Mouse (Mus musculus) retina, postnatal 1 day (tissue): ENCODE data around the gene Nrtn.
A peak's percentile ranks its signal among the peaks of the same experiment; 100 is the strongest.

Experiments used
- DNase-seq: peaks from one replicate; pipeline ENCODE4 v3.0.0-alpha.2; 2012

The Nrtn gene

GRCm38 (mm10) chr17:56761991-56762410 is 4.7 kb upstream of the Nrtn start:
- peak; percentile 94 for DNase-seq

DNA sequence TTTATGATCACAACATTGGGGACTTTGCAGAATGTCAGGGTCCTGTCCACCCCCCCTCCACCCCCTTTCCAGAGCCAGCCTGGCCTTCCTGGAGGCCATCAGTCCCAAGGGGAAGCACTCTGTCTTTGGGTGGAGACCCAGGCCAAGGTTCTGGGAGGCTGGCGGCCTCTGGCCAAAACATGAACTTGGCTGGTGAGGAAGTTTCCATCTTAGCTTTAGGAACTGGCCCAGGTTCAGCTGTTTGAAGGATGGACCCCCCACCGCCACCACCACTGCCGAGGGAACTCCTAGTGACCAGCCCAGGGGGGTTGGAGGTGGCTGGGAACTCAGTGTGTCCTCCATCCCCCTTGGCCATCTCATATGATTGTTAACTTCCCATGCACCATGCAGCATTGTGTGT is 3.7 kb upstream of the Nrtn start:
- DNase-seq: no peak

DNA sequence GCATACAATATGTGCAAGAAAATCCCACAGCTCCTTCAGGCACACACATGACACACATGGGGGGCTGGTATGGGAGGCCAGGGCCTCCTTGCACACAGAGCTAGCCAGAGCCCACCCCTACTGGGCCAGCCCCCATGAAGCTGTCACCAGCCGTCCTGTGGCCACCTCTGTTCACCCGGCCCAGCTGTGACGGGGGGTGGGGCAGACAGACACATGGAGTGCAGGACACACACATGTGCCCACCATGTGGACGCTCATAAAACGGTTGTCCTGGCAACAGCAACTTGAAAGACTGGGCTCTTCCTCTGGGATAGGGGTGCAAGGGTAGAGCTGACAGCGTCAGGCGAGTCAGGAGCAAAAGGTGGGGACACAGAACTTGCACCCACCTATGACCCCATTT is 1.9 kb upstream of the Nrtn start:
- no peak for DNase-seq

- peak; percentile 61 for DNase-seq
These were observed 802 bp upstream of the Nrtn start for GRCm38 (mm10) chr17:56758132-56758531.

DNA sequence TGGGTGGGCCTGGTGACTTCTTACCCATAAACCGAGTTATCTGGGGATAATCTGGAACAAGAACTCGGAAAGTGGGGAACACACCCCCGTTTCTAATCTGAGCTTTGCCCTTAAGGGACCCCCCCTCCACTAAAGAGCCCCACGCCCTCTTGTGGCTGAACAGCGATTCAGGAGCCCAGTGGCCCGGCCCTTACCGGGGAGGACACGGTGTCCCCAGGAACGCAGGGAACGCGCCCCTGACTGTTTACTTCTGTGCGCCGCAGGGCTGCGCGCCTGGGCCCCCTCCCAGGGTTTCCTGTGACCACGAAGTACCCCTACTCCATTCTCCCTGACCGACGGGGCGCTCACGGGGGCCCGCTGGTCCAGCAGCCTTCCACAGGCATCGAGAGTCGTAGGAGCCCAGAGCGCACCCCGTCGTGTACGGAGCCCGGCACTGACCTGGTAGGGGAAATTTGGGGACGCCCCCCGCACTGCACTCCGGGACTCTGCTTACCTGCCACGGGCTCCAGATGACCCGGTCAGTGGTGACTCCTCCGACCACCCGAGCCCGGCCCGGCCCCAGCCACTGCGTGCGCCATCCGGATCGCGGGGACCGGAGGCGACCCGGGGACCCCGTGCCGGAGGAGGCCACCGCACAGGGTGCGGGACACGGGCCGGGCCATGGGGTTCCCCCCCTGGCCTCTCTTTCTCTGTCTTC is 479 bp downstream of the Nrtn start:
- peak; percentile 51 for DNase-seq

- peak; percentile 55 for DNase-seq
These were observed 2.8 kb downstream of the Nrtn start for GRCm38 (mm10) chr17:56754271-56755185.

DNA sequence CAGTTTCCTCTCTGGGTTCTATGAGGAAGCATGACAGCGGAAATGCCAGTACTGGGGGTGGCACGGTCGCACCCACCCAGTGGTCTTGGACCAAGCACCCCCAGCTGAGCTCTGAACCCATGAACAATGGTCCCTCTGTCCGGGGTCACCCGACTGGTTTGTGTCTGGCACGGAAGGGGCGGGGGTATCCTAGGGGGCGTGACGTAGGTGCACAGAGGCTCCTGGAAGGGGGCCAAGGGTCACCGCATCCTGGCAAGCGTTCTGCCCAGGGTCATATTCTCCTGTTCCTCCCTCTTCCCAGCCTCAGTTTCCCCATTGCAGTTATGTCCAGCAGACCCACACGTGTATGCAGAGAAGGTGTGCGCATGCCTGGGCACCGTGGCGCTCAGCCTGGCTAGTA is 3.9 kb downstream of the Nrtn start:
- DNase-seq: peak; percentile 53

DNA sequence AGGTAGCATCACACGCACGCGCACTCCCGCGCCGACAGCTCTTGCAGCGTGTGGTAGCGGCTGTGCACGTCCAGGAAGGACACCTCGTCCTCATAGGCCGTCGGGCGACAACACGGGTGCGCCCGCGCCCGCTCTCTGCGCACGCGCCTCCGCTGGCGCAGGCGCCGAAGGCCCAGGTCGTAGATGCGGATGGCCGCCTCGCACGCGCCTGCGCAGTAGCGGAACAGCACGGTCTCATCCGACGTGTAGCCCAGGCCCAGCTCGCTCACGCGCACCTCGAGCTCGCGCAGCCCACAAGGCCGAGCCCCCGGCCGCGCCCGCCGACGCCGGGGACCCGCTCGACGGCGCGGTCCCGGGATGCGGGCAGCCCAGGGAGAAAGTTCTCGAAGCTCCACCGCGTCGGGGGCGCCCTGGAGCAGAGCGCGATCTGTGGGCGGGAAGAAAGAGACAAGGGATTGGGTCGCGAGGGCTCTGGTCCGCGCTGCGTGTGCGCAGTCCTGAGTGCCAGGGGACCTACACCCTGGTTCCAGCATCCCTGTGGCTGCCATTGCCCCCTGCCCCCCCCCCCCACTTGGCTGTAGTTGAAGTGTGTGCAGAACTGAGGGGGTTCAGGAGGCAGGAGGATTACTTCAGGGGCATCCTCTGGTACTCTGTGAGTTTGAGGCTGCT is 5.8 kb downstream of the Nrtn start:
- peak; percentile 83 for DNase-seq

- no peak for DNase-seq
These were observed 13.2 kb downstream of the Nrtn start for GRCm38 (mm10) chr17:56744173-56744572.

DNA sequence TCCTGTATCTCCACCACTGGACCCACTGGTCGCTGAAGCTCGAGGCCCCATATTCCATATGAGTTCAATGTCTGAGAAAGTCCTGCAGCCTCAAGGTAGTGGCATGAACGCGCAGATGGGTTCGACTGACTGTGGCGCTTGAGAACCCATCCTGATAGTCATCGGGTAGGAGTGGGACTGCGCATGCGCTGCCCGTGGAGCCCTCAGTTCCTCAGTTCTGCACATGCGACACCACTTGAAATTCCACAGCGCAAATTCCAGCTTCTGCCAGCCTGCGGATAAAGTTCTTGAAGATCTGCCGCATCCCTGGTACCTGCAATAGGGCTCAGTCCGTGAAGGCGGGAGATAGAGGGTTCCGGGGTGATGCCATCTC is 16.6 kb downstream of the Nrtn start:
- DNase-seq: no peak

- no peak for DNase-seq
These were observed 17.1 kb downstream of the Nrtn start for GRCm38 (mm10) chr17:56740118-56740787.

- DNase-seq: no peak
These were observed 19.1 kb downstream of the Nrtn start for GRCm38 (mm10) chr17:56738221-56738620.

DNA sequence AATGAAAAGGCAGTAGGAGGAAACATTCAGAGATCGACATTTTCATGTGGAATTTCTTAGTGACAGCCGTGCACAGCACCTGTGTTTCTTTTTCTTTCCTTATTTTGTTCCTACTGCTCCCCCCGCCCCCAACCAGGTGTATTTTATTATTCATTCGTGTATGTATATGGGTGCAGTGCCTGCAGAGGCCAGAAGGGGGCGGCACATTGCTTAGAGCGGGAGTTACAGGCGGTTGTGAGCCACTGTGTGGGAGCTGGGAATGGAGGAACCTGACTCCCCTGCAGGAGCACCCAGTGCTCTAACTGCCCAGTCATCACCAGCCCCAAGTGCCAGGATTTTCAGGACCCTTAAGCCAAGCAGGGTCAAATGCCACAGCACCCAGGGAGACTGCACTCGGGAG is 20.8 kb downstream of the Nrtn start:
- DNase-seq: no peak

DNA sequence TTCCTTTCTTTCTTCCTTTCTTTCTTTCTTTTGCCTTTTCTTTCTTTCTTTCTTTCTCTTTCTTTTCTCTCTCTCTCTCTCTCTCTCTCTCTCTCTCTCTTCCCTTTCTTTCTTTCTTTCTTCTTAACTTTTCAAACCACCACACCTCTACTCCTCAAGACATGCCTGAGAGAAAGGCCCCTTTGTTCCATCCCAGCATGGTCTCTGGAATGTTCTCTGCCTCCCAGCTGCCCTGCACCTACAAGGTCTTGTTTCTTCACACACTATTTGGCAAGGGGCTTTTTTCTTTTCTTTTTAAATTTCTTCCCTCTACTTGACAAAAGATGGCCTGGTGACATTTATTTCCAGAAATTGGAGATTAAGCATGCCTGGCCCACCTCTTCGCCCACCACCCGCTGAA is 27.7 kb downstream of the Nrtn start:
- DNase-seq: no peak

DNA sequence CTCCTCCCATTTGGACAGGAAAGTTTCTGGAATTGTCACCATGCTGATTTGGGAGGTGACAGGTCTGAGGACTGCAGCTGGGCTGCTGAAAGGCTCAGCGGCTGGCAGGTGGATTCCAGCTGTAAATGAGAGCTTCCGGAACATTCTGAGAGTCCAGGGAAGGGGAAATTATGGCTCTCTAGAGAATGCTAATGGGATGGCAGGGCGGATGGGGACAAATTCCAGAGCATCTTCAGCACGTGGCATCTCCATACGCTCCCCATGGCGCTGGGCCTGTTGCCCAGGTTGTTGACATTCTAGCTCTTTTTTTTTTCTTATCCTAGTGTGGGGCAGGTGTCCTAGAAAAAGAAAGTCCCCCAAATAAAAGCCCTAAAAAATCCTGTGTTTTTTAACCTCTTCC is 28.2 kb downstream of the Nrtn start:
- no peak for DNase-seq

- DNase-seq: no peak
These were observed 29.2 kb downstream of the Nrtn start for GRCm38 (mm10) chr17:56728117-56728516.

GRCm38 (mm10) chr17:56727659-56728058 is 29.7 kb downstream of the Nrtn start:
- DNase-seq: peak; percentile 29

DNA sequence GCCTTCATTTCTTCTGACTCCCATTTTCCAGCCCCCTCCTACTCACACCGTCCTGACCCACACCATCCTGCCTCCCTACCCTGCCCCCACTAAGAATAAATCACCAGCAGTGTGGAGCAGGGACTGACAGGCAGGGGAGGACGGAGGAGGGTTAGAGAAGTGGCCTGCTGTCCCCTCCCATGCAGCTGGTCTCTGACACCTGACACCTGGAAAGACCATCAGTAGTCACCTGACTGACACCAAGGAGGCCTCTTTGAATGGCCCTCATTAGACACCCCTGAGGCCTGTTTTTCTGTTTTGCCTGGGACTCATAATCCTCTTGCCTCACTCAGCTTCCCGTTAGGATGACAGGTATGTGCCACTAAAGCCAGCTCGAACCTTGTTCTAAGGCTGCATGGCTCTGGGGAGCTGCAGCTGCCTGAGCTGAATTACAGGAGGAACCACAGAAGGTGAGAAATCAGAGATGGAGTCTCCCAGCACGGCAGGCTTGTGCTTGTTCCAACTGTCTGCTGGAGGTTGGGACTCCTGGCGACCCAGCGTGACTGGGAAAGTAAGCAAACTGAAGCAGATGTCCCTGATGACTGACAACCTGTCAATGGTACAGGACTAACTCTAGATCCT is 30.2 kb downstream of the Nrtn start:
- DNase-seq: no peak

GRCm38 (mm10) chr17:56723419-56724161 is 33.7 kb downstream of the Nrtn start:
- no peak for DNase-seq

GRCm38 (mm10) chr17:56722441-56722840 is 34.9 kb downstream of the Nrtn start:
- DNase-seq: no peak

DNA sequence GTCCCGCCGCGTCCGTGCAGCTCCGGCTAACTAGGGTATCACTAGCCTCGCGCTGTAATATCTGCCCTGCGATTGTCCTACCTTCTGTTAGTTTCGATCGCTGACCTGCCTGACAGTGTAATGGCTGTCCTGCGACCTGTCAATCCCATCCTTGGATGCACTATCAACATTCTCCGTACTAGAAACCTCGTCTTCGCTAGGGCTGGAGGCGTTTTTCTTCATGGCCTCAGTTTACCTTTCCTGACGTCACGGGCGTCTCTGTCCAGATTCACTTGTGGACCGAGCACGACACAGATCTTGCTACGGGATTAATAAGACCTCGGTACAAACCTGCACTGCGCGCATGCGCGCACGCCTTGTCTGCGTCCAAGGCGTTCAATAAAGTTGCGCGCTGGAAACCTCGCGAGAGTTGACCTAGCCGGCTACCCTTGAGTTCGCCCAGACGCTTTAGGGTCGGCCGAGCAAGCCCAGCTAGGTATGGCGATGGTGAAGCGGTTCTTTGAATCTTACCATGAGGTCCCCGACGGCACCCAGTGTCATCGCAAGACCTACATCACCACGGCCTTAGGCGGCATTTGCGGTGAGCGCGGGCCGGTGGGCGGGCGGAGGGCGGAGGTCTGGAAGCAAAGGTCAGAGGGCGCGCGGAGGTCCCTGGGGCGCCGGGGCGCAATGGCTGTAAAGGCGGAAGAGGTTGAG is 39.8 kb downstream of the Nrtn start, which contains the start of the genes Ndufa11 and Vmac:
Gene Ndufa11, plus strand, starts transcription at position 405 of the 696 bp plus-strand sequence.
Gene Vmac, minus strand, starts transcription at position 660 of the 696 bp plus-strand sequence.
- DNase-seq: peak; percentile 98
